In genomic region chr12:80941886-80942285, GRCm38 (mm10) we compare ENCODE assay signal across 23 mouse cellular contexts. TPM values are rescaled to one million over a fixed set of nuclear protein-coding genes. Genes with fewer than 3 reads are reported as not detected.
DNase-seq lines count a peak whose midpoint lies in the region; ATAC-seq and TF ChIP-seq lines count a peak whose summit lies in the region.
"Had no signal": no experiment of that assay in that cellular context is flagged by ENCODE, and none has a peak within 500 bp of the region (broad histone marks: within the 10 kb centered on the region; RNA-seq: fewer than 3 reads in every experiment).

No protein-coding gene starts in this region.

- no peaks in the 10 kb centered on the region for H3K9me3 ChIP-seq in liver, embryonic 13.5 days (replicated peaks)
- no peaks in the 10 kb centered on the region for H3K9me3 ChIP-seq in liver, embryonic 16.5 days (replicated peaks; ENCODE audit: control insufficient read depth, low read length)
- H3K9me3 ChIP-seq in hindbrain, postnatal 0 days (ENCODE audit: low read length), result no peaks in the 10 kb centered on the region
- H3K9me3 ChIP-seq: embryonic facial prominence, embryonic 13.5 days; forebrain, embryonic 13.5 days; heart, embryonic 13.5 days; hindbrain, embryonic 13.5 days had no signal

- peak overlapping the region; percentile 97 for H3K27ac ChIP-seq in liver, embryonic 13.5 days
- peak overlapping the region; percentile 62 for H3K27ac ChIP-seq in liver, embryonic 16.5 days (ENCODE audit: low read length)
- no peak overlapping the region for H3K27ac ChIP-seq in hindbrain, postnatal 0 days
- H3K27ac ChIP-seq: embryonic facial prominence, embryonic 13.5 days; forebrain, embryonic 13.5 days; heart, embryonic 13.5 days; hindbrain, embryonic 13.5 days had no signal

- H3K36me3 ChIP-seq in liver, embryonic 13.5 days, result peaks cover 11% of the 10 kb centered on the region
- H3K36me3 ChIP-seq in liver, embryonic 16.5 days (ENCODE audit: control insufficient read depth, insufficient read depth), result peaks cover 5% of the 10 kb centered on the region
- no peaks in the 10 kb centered on the region for H3K36me3 ChIP-seq in hindbrain, postnatal 0 days (ENCODE audit: insufficient read depth, low read length)
- H3K36me3 ChIP-seq: hindbrain, embryonic 13.5 days had no signal

- 95% methylated on average over 3 of the region's 3 CpGs for WGBS in liver, embryonic 13.5 days (ENCODE audit: insufficient replicate concordance)
- WGBS in liver, embryonic 16.5 days (ENCODE audit: insufficient replicate concordance), result 92% methylated on average over 3 of the region's 3 CpGs
- 89% methylated on average over 3 of the region's 3 CpGs for WGBS in hindbrain, postnatal 0 days

- H3K4me2 ChIP-seq in liver, embryonic 13.5 days, result no peak overlapping the region
- H3K4me2 ChIP-seq in liver, embryonic 16.5 days (ENCODE audit: low read depth, low read length), result no peak overlapping the region
- no peak overlapping the region for H3K4me2 ChIP-seq in hindbrain, postnatal 0 days (ENCODE audit: low read depth, low read length)
- H3K4me2 ChIP-seq: embryonic facial prominence, embryonic 13.5 days; forebrain, embryonic 13.5 days; heart, embryonic 13.5 days; hindbrain, embryonic 13.5 days had no signal

- no peaks in the 10 kb centered on the region for H3K27me3 ChIP-seq in liver, embryonic 13.5 days
- no peaks in the 10 kb centered on the region for H3K27me3 ChIP-seq in liver, embryonic 16.5 days (ENCODE audit: control insufficient read depth, insufficient read depth, low read depth, low read length)
- H3K27me3 ChIP-seq in hindbrain, postnatal 0 days (ENCODE audit: insufficient read depth, low read length), result no peaks in the 10 kb centered on the region
- H3K27me3 ChIP-seq: CH12.LX; embryonic facial prominence, embryonic 13.5 days; forebrain, embryonic 13.5 days; heart, embryonic 13.5 days; hindbrain, embryonic 13.5 days; Patski had no signal

- no peak for DNase-seq in liver, embryonic 13.5 days
- no peak for DNase-seq in liver
- peak; percentile 68 for DNase-seq in thymus, postnatal 0 days (ENCODE audit: low spot score)
- DNase-seq in thymus, postnatal 36 days, result peak; percentile 33 to 65
- no peak for DNase-seq in spleen, postnatal 4 days (ENCODE audit: low spot score in 2 of 2)
- no peak for DNase-seq in hindbrain, postnatal 0 days (ENCODE audit: low spot score)
- DNase-seq: adrenal gland, postnatal 14 days; cerebellum, adult 18-20 months; cerebellum, adult 9-11 months; cerebellum, postnatal 36 days; forebrain, postnatal 0 days; gastrocnemius, postnatal 36 days; heart, adult 11 months; heart, postnatal 4 days had no signal

- H3K9ac ChIP-seq in liver, embryonic 13.5 days, result no peak overlapping the region
- H3K9ac ChIP-seq in liver, embryonic 16.5 days (ENCODE audit: low read depth, low read length), result no peak overlapping the region
- H3K9ac ChIP-seq in hindbrain, postnatal 0 days (replicated peaks; ENCODE audit: low read length), result no peak overlapping the region
- H3K9ac ChIP-seq: embryonic facial prominence, embryonic 13.5 days; forebrain, embryonic 13.5 days; forebrain, postnatal 0 days; heart, embryonic 13.5 days; hindbrain, embryonic 13.5 days had no signal

- no peak overlapping the region for H3K4me3 ChIP-seq in liver, embryonic 13.5 days (replicated peaks)
- no peak overlapping the region for H3K4me3 ChIP-seq in liver, embryonic 16.5 days (ENCODE audit: low read depth, low read length)
- H3K4me3 ChIP-seq in hindbrain, postnatal 0 days (ENCODE audit: low read length), result no peak overlapping the region
- H3K4me3 ChIP-seq: embryonic facial prominence, embryonic 13.5 days; forebrain, embryonic 13.5 days; heart, embryonic 13.5 days; hindbrain, embryonic 13.5 days had no signal

- H3K4me1 ChIP-seq in liver, embryonic 13.5 days (replicated peaks), result peaks cover 75% of the 10 kb centered on the region
- peaks cover 55% of the 10 kb centered on the region for H3K4me1 ChIP-seq in liver, embryonic 16.5 days (ENCODE audit: control insufficient read depth, low read depth, low read length)
- peaks cover 4% of the 10 kb centered on the region for H3K4me1 ChIP-seq in hindbrain, postnatal 0 days (ENCODE audit: insufficient read depth, low read length)

- ATAC-seq in liver, embryonic 13.5 days (ENCODE audit: low read depth), result no peak
- ATAC-seq in liver, embryonic 16.5 days (ENCODE audit: low read depth), result no peak
- ATAC-seq in hindbrain, postnatal 0 days, result no peak
- ATAC-seq: activated CD4-positive, CD25-positive, alpha-beta regulatory T cell, adult 4 months; forebrain, embryonic 13.5 days; forebrain, postnatal 0 days had no signal

- no peak for TF ChIP-seq CTCF in hindbrain, postnatal 0 days (IDR thresholded peaks at IDR 0.05; ENCODE audit: low read depth)

RNA-seq across cellular contexts. Expression of gene Srsf5, which starts 3.4 kb away (rescaled TPM):
- polyA plus RNA-seq in liver, embryonic 13.5 days (2015; fragmentation: Nextera tagmentation; extraction: Ambion mirVana), result 313 and 375 TPM in 2 replicates
- 273 and 294 TPM in 2 replicates for polyA plus RNA-seq in liver, embryonic 16.5 days (2015; fragmentation: Nextera tagmentation; extraction: Ambion mirVana)
- 655 and 689 TPM in 2 replicates for polyA plus RNA-seq in thymus, postnatal 0 days (2015; fragmentation: Nextera tagmentation; extraction: Ambion mirVana)
- total RNA-seq in hindbrain, postnatal 0 days (2014; rRNA removed), result 222 and 291 TPM in 2 replicates
- 486 and 514 TPM in 2 replicates for polyA plus RNA-seq in hindbrain, postnatal 0 days (2015; fragmentation: Nextera tagmentation; extraction: Ambion mirVana)

RNA-seq across cellular contexts. Expression of gene Slc10a1, which starts 26.6 kb away (rescaled TPM):
- 0.74 and 0.95 TPM in 2 replicates for polyA plus RNA-seq in liver, embryonic 13.5 days (2015; fragmentation: Nextera tagmentation; extraction: Ambion mirVana)
- polyA plus RNA-seq in liver, embryonic 16.5 days (2015; fragmentation: Nextera tagmentation; extraction: Ambion mirVana), result 27.0 and 39.5 TPM in 2 replicates
- polyA plus RNA-seq in thymus, postnatal 0 days (2015; fragmentation: Nextera tagmentation; extraction: Ambion mirVana), result 0.36 and 0.59 TPM in 2 replicates
- not detected in 2 replicates for total RNA-seq in hindbrain, postnatal 0 days (2014; rRNA removed)
- 0.11 TPM in 2 replicates for polyA plus RNA-seq in hindbrain, postnatal 0 days (2015; fragmentation: Nextera tagmentation; extraction: Ambion mirVana)
- total RNA-seq: adrenal gland, adult 18-20 months; forebrain, postnatal 0 days; gastrocnemius, postnatal 36 days; heart, postnatal 4 days had no signal
- polyA plus RNA-seq: forebrain, postnatal 0 days had no signal

Comparison
In these comparisons a context has a peak if more than half of its experiments do, and no peak if none do; other contexts are left out.
1. RNA of gene Slc10a1, which starts 26.6 kb away (polyA plus RNA-seq): 27.0 to 39.5 TPM in liver, embryonic 16.5 days; 0.74 to 0.95 TPM in liver, embryonic 13.5 days, 0.36 to 0.59 TPM in thymus, postnatal 0 days and 0.11 TPM in hindbrain, postnatal 0 days; every median in the first group is over 10 times any median in the second.
2. DNase-seq: peak in thymus, postnatal 0 days (single experiment) and thymus, postnatal 36 days (2 of 2); none in liver, embryonic 13.5 days (single experiment), liver (single experiment), spleen, postnatal 4 days (0 of 2) and hindbrain, postnatal 0 days (single experiment).